Mouse (Mus musculus): Measurements from ENCODE around the gene Rbm44.

GRCm38 (mm10) chr1:91180174-91180565, 35.3 kb downstream of the Rbm44 start:
- TF ChIP-seq CTCF (conservative IDR thresholded peaks at IDR 0.05; ENCODE audit: low read length) (no peak), NANOG (IDR thresholded peaks at IDR 0.05; ENCODE audit: borderline replicate concordance, low read length) (no peak), POU5F1 (IDR thresholded peaks at IDR 0.05; ENCODE audit: borderline replicate concordance, low read length) (no peak)

Data from E14TG2a.4 (cell line).